Mouse (Mus musculus) ZHBTc4 (cell line): ENCODE measurements around the gene Igsf10.
"Not testable (repeated sequence)": the region's sequence is repeated elsewhere in the genome, so short reads cannot be mapped to it uniquely, and the experiment has no call there.

Experiments
- DNase-seq: peaks from one replicate; pipeline ENCODE4 v3.0.0-alpha.2; 2011; ENCODE audit warnings: low read depth, low spot score

Gene Igsf10

DNA sequence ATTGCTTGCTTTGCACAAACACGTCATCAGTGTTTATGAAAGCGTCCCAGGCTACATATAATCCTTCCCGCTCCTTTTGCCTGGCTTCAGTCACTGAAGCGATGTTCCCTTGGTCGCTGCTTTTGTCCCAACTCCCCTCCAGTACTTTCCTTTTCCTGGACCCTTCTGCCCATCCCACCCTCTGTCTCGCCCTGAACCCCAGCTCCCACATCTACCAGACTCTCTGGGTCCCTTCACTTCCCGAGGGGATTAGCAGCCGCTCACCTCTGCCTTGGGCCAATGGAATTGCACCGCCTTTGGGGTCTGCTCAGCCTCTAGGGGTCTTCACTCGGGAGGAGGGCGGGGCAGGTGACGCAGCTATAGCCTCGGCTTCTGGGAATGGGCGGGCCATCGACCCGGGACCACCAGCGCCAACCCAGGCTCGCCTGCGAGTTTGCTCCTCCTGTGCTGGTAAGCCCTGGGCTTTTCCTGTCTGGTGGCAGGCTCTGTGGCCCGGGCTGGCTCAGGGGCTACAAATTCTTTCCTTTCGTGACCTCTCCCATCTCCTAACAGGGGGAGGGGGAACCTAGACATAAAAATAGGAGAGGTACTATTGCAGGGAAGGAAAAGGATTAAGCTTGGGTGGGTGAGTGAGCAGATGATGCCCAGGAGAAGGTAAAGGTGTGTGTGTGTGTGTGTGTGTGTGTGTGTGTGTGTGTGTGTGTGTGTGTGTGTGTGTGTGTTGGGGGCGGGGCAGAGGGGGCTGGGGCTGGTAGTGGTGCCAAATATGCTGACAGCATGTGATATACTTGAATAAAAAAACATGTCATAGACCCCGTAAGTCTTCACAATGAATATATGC is at the start of gene Igsf10:
TSS of gene Igsf10 (minus strand) at position 330 of the 841 bp plus-strand sequence.
- DNase-seq: peak; percentile 51

DNA sequence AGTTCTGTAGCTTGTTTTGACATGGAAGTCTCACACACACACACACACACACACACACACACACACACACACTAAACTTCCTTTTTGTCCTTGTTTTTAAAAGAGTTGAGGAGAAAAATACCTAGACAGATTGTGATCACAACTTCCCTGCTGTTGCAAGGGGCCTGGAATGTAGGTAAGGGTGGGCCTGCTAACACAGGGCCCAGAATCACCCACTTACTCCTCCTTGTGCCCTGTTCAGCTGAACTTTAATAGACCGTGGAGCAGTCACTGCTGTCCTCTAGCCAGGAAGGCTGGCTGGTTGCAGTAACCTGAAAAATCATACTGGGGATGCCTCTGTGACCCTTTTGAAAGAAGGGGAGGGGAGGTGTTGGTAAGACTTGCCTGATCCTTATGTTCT is 41.4 kb upstream of the Igsf10 start:
- DNase-seq: no peak

DNA sequence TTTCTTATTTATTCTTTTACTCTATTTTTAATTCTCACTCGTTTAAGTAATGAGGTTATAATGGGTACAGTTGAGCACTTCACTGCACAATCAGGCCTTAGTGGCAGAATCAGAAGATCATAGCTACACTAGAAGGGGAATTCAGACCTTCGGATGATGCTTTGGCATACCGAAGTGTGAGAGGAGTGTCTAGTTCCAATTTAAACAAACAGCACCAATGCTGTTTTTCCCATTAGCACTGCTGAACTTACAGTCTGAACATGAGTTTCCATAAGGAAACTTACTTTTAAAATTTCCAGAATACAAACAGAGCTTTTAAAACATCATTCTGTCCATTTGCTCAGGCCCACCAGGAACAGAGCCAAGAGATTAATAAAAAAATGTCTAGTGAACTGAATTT is 40.8 kb upstream of the Igsf10 start:
- no peak for DNase-seq

DNA sequence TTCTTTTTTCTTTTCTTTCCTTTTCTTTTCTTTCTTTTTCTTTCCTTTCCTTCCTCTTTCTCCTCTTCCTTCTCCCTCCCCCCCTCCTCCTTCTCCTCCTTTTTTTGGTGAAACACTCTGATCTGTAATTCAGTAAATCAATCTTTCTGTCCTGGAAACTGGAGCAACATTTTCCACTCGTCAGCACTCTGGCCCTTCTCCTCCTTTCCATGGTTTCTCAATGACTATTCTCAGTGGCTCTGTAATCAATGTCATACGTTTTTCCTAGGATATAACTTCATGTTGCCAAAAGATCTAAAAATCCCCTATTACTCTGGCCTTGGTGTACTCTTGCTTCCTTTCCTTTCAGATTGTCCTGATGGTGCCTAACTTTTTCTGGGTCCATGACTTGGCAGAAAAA is 40.1 kb upstream of the Igsf10 start:
- no peak for DNase-seq

GRCm38 (mm10) chr3:59378791-59379190 is 34.6 kb upstream of the Igsf10 start:
- not testable (repeated sequence) for DNase-seq

- DNase-seq: no peak
These were observed 17.7 kb upstream of the Igsf10 start for GRCm38 (mm10) chr3:59361895-59362294.

DNA sequence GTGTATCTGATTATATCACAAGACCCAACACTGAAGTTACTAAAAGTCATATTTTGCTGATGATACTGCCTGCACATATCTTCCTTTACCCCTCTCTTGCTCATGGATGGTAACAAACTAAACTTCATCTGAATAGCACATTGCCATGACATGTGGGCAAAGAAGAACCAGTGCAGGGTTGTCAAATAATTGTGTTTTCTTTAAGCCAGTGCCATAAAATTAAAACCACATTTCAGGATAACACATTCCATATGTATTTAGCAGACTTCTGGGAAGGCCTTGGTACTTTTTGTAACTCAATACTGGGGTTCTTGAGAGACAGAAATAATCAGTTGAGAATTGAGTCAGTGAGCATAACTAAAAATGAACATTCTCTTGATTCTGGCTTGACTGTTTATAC is 15.9 kb upstream of the Igsf10 start:
- no peak for DNase-seq

- no peak for DNase-seq
These were observed 10.0 kb upstream of the Igsf10 start for GRCm38 (mm10) chr3:59354156-59354555.

DNA sequence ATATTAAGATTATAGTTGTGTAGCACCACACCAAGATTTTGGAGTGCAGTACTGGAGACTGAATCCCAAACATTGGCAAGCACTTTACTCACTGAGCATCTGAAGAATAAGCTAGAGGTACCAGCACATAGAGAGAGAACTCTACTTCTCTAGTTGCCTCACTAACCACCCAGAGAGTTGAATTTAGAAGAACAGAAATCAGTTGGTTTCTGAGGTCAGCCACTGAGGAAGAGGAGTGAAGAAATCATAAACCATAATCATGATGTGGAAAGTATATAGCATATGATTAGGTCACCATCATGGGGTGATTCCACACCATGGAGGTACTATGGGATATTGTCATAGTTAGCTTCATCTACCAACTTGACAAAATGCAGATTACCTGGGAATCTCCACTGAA is 7.6 kb upstream of the Igsf10 start:
- no peak for DNase-seq

DNA sequence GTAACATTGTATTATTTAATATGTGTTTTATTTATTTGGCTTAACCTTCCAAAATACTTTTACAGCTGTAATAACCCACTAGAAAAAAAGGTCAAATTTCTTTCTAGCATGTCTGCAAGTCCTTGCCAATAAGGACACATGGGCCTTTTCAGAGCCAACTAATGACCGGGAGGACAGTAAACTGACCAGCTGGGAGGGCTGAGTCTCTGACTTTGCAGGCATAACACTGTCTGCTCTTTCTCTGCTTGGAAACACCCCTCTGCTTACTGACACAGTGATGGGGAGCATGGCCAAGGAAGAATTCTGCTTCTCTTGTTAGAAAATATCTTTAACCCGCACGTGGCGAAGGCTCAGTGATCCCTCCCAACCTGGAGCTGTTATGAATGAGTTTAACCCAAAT is 1.2 kb downstream of the Igsf10 start:
- no peak for DNase-seq

- no peak for DNase-seq
These were observed 2.4 kb downstream of the Igsf10 start for GRCm38 (mm10) chr3:59341647-59342427.

- DNase-seq: no peak
These were observed 15.7 kb downstream of the Igsf10 start for GRCm38 (mm10) chr3:59328526-59328925.

DNA sequence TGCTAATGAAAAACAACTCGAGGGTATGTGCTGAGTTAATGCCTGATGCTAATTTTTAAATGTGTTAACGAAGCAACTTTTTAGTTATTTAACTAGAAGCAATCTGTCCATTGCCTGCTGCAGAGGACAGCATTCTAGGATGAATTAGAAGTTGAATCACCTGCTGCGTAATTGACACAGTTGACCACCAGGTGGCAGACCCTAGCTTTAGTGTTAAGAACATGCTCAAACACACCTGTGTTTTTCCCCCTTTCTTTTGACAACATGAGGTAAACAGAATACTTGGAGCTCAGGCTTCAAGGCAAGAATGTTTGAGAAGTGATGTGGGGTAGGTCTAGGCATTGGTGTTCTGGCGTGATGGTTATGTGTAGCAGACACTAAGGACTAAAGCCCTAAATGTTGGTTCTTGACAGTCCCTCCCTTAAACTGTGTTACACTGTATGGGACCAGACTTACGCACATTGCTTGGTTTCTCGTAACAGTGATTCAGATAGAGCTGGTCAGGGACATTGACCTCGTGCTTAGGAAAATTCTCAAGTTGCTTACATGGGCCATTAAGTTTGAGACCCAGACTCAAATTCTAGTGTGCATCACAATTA is 22.8 kb downstream of the Igsf10 start:
- DNase-seq: peak; percentile 66

GRCm38 (mm10) chr3:59316077-59316476 is 28.1 kb downstream of the Igsf10 start:
- DNase-seq: no peak

DNA sequence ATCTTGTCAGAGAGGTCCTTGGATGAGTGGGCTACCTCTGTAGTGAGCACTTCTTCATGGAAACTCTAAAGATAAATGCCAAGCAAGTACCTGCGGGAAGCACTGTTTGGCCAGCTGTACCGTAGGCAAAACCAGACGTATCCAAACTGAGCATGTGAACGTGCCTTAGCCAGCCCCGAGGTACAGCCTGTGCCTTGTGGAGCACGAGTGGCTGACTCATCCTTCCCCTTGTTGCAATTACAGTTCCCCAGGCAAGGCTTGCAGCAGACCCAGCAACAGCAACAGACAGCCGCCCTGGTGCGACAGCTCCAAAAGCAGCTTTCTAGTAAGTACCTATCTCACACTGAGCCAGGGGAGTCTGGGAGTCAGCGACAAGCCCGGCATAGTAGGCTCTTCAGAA is 31.6 kb downstream of the Igsf10 start:
- no peak for DNase-seq

GRCm38 (mm10) chr3:59305518-59305917 is 38.7 kb downstream of the Igsf10 start:
- no peak for DNase-seq

DNA sequence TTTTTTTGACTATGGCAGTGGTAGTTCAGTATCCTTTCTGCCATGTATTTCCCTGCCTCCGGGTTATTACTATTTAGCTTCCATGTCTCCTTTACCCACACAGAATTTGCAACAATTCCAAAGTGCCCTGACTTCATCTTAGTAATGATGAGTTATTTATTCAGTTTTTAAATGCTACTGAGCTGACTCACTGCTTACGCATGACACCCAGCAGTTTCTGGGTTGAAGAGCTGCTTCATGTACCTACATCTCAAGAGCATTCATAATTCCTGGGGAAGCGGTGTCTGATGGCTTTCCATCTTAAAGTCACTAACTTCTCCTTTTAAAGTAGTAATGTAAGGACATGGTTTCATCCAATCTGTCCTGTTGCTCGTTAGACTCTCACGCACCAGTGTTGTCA is 39.2 kb downstream of the Igsf10 start:
- no peak for DNase-seq

GRCm38 (mm10) chr3:59297653-59298052 is 46.5 kb downstream of the Igsf10 start:
- peak; percentile 13 for DNase-seq

DNA sequence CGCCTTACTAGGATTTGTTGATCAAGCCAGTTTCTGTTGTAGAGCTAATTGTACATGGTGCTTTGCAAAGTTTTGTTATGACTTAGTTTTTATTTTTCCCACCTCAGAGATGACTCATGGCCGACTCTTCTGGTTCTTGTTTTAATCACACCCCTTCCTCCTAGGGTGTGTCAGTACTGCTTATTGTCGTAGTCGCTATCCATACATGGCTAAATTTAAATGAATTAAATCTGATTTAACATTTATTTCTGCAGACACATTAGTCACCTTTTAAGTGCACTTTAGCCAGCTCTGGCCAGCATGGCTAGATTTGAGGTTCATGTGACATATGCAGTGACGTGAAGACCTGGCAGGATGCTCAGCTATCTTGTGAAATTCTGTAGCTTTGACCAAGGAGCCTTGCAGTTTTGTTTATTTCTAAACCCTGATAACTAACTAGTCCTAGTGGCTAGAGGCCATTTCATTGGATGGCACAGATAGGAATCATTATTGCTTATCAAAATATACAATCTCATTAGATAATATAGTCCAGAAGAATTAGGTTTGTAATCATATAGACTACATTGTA is 47.5 kb downstream of the Igsf10 start:
- DNase-seq: no peak

DNA sequence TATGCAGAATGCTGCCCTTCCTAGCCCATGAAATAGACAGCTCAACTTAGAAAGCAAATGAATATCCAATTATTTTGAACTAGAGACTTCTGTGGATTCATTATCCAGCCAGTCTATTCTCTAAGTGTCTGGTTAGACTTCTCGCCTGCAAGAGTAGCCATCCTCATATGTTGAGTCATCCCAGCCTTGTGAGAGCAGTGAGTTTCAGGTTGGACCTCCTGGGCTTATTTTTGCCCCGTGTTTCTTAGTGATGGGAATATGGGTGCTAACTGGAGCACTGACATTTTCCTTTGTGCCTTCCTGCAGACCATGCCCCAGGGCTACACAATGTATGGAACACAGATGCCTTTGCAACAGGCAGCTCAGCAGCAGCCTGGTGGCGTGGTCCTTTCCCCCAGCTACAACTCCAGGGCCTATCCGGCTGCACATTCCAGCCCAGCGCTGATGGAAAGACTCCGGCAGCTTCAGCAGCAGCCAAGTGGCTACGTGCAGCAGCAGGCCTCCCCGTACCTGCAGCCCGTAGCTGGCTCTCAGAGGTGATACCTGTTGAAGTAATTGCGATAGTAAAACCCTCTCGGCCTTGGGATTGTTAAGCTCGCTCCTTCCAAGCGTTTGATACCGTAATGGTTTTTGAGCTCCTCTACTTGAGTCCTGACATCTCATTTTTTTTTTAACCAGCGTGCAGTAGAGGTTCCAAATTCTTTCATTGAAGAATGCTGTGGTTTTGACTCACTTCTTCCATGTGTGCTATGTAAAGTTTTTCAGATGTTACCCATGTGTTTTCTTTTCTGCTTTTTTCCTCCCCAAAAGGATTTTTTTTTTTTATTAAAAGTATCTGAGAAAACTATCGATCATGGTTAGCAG is 48.3 kb downstream of the Igsf10 start:
- DNase-seq: no peak
